Mouse (Mus musculus) cerebellum, adult 9-11 months (tissue): ENCODE data around the gene Csf2rb2.
"Not testable (repeated sequence)": the region's sequence is repeated elsewhere in the genome, so short reads cannot be mapped to it uniquely, and the experiment has no call there.

ENCODE experiments used
- DNase-seq: peaks from one replicate; pipeline ENCODE4 v3.0.0; 2022

Csf2rb2 gene

GRCm38 (mm10) chr15:78313659-78314058, 8.1 kb upstream of the Csf2rb2 start:
- not testable (repeated sequence) for DNase-seq

- not testable (repeated sequence) for DNase-seq
Measured at GRCm38 (mm10) chr15:78312421-78313233, 7.1 kb upstream of the Csf2rb2 start.

GRCm38 (mm10) chr15:78310971-78311370, 5.5 kb upstream of the Csf2rb2 start:
- no peak for DNase-seq

DNA sequence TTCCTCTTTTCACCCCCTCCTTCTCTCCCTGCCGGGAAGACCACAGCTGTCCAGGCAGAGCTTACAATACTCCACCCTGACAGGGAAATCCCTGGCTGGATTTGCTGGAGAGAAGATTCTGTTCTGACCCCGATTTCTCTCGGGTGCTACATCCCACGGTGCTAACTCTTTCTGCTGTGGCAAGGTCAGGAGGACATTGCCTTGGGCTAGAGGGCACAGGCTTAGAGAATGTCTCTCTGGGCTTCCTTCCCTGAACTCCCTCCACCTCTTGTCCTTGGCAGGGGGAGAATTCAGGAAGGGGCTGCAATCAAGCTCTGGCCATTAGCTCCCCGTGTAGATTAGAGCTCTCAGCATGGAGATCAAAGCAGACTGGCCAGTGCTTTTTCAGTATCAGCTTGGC, 4.3 kb upstream of the Csf2rb2 start:
- no peak for DNase-seq

DNA sequence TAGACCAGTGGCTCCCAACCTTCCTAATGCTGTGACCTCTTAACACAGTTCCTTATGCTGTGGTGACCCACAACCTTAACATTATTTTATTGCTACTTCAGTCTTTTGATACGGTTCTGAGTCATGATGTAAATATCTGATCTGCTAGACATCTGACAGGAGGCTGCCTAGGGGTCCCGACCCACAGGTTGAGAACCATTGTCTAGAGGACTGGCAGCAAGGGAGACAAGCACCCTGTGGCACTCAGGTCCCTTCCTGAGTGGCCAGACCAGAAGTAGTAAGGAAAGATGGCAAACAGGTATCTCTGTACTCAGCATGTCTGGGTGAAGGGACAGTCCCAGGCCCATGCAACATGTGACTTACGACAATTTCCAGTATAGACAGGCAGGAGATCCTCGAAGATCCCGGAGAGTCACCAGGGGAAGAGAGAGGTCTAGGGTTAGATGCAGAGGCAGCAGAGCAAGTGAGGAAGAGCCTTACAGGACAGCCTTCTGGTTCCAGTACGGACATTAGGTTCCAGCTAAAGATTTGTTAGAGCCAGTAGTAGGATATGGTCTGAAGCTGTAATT, 1.8 kb downstream of the Csf2rb2 start:
- no peak for DNase-seq

- no peak for DNase-seq
Measured at GRCm38 (mm10) chr15:78302718-78303117, 2.8 kb downstream of the Csf2rb2 start.

GRCm38 (mm10) chr15:78300773-78301172, 4.7 kb downstream of the Csf2rb2 start:
- no peak for DNase-seq

DNA sequence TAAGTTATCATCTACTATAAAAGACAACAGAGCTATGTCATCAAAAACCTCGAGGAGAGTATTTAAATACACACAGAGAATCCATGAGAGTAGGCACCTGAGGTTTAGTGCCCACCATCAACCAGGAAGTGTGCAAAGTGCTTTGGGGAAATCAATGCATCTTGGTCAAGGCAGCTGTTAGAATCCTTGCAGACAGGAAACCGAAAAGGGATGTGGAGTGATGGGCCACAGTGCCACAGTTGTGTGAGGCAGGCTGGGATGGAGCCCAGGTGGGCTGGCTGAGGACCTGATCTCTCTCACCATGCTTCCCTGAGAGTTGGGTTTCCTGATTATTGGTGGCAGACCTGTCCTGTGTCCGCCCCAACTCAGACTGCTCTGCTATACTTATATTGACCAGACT, 5.9 kb downstream of the Csf2rb2 start:
- DNase-seq, result no peak

DNA sequence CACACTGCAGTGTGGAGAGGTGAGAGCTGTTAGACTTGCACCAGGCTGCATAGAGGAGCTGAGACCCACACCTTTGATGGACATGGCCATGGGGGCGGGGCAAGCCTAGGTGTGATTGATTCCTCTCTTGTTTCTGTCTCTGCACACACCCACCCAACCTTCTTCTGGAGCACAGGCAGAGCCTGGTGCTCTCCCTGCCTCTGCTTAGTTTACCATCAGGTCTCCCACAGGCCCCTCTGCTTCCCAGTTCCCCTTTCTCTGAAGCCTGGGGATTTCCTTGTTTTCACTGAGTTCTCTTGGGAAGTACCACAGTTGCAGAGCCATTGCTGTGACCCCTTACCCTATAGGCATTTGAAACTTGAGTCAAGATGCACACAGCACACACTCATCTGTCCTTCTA, 7.0 kb downstream of the Csf2rb2 start:
- no peak for DNase-seq

- no peak for DNase-seq
Measured at GRCm38 (mm10) chr15:78293716-78294115, 11.8 kb downstream of the Csf2rb2 start.

- not testable (repeated sequence) for DNase-seq
Measured at GRCm38 (mm10) chr15:78293228-78293627, 12.3 kb downstream of the Csf2rb2 start.

- DNase-seq, result not testable (repeated sequence)
Measured at GRCm38 (mm10) chr15:78289775-78290174, 15.7 kb downstream of the Csf2rb2 start.

DNA sequence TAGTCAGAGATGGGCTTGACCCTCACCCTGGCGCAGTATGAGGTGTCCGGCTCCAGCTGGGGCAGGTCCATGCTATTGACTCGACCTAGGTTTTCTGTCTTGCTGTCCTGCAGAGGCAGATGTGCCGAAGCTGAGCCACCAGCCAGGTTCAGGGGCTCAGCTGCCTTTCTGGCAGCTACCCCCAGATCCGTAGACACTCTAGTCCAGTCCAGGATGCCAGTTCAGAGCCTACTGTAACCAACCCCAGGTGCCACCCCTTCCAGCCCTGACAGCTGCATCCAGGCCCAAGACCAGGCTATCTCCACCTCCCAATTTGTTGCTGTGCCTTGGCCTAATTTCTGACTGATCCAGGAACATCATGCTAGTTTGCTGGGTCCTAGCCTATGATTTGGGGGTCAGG, 17.6 kb downstream of the Csf2rb2 start:
- no peak for DNase-seq

DNA sequence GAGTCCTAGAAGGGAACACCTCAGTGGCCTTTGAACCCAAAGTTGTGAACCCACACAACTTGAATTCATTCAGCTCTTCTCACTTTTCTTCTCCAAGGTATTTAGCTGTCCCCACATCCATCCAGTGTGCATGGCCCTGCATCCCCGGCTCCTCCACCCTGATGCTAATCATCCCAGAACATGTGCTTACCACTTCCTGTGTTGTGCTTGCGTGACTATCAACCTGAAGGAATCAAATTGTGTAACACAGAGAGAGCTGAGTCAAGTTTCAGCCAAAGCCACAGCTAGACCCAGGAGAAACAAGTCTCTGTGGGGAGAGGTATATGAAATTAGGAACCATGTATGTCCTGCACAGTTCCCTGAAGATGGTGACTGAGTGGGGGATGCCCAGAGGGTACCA, 27.2 kb downstream of the Csf2rb2 start:
- DNase-seq, result no peak

- no peak for DNase-seq
Measured at GRCm38 (mm10) chr15:78271208-78271607, 34.3 kb downstream of the Csf2rb2 start.

- DNase-seq, result no peak
Measured at GRCm38 (mm10) chr15:78267865-78268264, 37.7 kb downstream of the Csf2rb2 start.

GRCm38 (mm10) chr15:78267441-78267840, 38.1 kb downstream of the Csf2rb2 start:
- no peak for DNase-seq

GRCm38 (mm10) chr15:78263286-78263685, 42.2 kb downstream of the Csf2rb2 start:
- DNase-seq, result no peak

GRCm38 (mm10) chr15:78260668-78261333, 44.7 kb downstream of the Csf2rb2 start:
- no peak for DNase-seq

- DNase-seq, result no peak
Measured at GRCm38 (mm10) chr15:78258246-78258865, 47.2 kb downstream of the Csf2rb2 start.

DNA sequence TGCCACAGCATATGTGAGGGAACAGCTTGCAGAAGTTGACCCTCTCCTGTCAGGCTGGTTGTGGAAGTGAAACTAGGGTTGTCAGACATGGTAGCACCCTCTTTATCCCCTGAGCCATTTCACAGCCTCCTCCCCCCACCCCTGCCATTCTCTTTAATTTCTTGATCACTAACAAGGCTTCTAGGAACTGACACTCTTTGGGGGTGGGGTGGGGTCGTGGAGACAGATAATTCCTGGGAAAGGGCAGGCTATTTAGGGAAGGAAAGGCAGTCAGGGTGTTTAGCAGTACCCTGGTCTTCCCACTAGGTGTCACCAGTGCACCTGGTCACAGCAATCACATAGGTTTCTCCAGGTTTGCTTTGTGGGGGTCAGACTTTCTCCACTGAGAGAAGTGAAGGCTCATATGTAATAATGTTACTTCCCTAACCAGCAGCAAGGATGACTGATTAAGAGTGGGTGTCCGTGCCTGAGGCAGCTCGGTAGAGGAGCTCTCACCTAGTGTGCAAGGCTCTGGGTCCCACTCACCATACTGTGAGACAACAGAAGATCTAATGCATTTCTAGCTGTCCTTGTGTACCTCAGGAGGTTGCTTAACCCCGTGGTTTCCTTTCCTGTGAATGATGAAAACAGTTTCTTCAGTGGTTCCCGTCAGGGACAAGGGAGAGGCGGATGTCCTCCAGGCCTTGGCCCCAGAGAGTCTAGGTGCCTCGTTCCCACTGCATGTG, 48.0 kb downstream of the Csf2rb2 start:
- DNase-seq, result peak; percentile 38

- not testable (repeated sequence) for DNase-seq
Measured at GRCm38 (mm10) chr15:78256602-78257259, 48.8 kb downstream of the Csf2rb2 start.
